Mouse (Mus musculus) lung, embryonic 16.5 days (tissue): Measurements from ENCODE around the gene Ucn2. TPM values are rescaled to one million over a fixed set of nuclear protein-coding genes. Genes with fewer than 3 reads are reported as not detected.

ENCODE experiments used
- ATAC-seq: fragments of 200-750 bp; cut with Nextera tagmentation; 2 replicates; pipeline ENCODE4 v1.8.0; 2017; ENCODE audit warnings: low read depth, mild to moderate bottlenecking, moderate library complexity
- H3K27ac ChIP-seq: fragments of 300-500 bp; sonication (generic); 2 replicates; pipeline ENCODE4 v1.5.1; 2014; ENCODE audit warnings: mild to moderate bottlenecking, control low read depth, low read length
- H3K27me3 ChIP-seq: fragments of 300-500 bp; sonication (generic); 2 replicates; pipeline ENCODE4 v1.6.1; 2014; ENCODE audit warnings: low read depth, low read length, mixed read lengths; ENCODE audit not compliant: control insufficient read depth, insufficient read depth
- H3K36me3 ChIP-seq: fragments of 300-500 bp; sonication (generic); 2 replicates; pipeline ENCODE4 v1.6.1; 2014; ENCODE audit warnings: low read length; ENCODE audit not compliant: control insufficient read depth, insufficient read depth
- H3K4me1 ChIP-seq: fragments of 300-500 bp; sonication (generic); replicated peaks from 2 replicates; pipeline ENCODE4 v1.6.1; 2014; ENCODE audit warnings: low read length, mixed read lengths; ENCODE audit not compliant: control insufficient read depth, insufficient read depth
- H3K4me2 ChIP-seq: fragments of 300-500 bp; sonication (generic); 2 replicates; pipeline ENCODE4 v1.6.1; 2014; ENCODE audit warnings: low read depth, low read length, control low read depth
- H3K4me3 ChIP-seq: fragments of 300-500 bp; sonication (generic); 2 replicates; pipeline ENCODE4 v1.5.1; 2014; ENCODE audit warnings: mild to moderate bottlenecking, low read length, control low read depth
- H3K9ac ChIP-seq: fragments of 300-500 bp; sonication (generic); 2 replicates; pipeline ENCODE4 v1.6.1; 2014; ENCODE audit warnings: low read length, control low read depth
- H3K9me3 ChIP-seq: fragments of 300-500 bp; sonication (generic); 2 replicates; pipeline ENCODE4 v1.6.1; 2016; ENCODE audit warnings: low read length; ENCODE audit not compliant: control insufficient read depth
- WGBS: fragments of 180-500 bp; shearing (Covaris S2); extraction: QIAGEN DNeasy Blood & Tissue Kit; methylation state at CpG from one replicate; pipeline ENCODE4 v1.1.7; 2014; 5-methylcytosine and 5-hydroxymethylcytosine counted together
- polyA plus RNA-seq: library from polyadenylated mRNA; unstranded; fragments of >200 nt; fragmentation: Nextera tagmentation; extraction: Ambion mirVana; gene quantifications from 2 replicates; pipeline ENCODE4 v1.2.1, GENCODE M21; 2015

The Ucn2 gene
- polyA plus RNA-seq, 1 experiment from 2014 or later: not detected

- peak; percentile 67; the same call in 1 of the 2 replicates for ATAC-seq
- H3K4me2 ChIP-seq: no peak overlapping the region
- H3K4me1 ChIP-seq: no peaks in the 10 kb centered on the region
- no peak overlapping the region for H3K9ac ChIP-seq
- H3K27ac ChIP-seq: no peak overlapping the region
- H3K27me3 ChIP-seq: no peaks in the 10 kb centered on the region
- H3K36me3 ChIP-seq: no peaks in the 10 kb centered on the region
- no peak overlapping the region for H3K4me3 ChIP-seq
- 13% methylated on average over 3 of the region's 3 CpGs for WGBS
- no peaks in the 10 kb centered on the region for H3K9me3 ChIP-seq
These were observed 14.9 kb downstream of the Ucn2 start for GRCm38 (mm10) chr9:109000726-109001125.

DNA sequence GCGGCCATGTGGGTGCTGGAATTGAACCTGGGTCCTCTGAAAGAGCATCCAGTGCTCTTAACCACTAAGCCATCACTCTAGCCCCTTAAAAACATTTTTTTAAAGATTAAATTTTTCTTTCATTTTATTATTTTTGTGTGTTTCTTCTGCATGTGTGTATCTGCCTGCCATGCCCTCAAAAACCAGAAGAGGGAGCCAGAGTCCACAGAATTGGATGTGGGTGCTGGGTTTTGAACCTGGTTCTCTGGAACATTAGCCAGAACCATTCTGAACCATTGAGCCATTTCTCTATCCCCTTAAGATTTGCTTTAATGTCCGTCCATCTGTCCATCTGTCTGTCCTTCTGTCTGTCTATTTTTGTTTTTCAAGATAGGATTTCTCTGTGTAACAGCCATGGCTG lies 17.4 kb downstream of the Ucn2 start:
- no peak overlapping the region for H3K9ac ChIP-seq
- no peaks in the 10 kb centered on the region; the same call in 1 of the 2 replicates for H3K36me3 ChIP-seq
- no peak overlapping the region for H3K4me3 ChIP-seq
- H3K4me1 ChIP-seq: no peaks in the 10 kb centered on the region
- H3K27ac ChIP-seq: no peak overlapping the region
- no peak overlapping the region for H3K4me2 ChIP-seq
- no peaks in the 10 kb centered on the region for H3K9me3 ChIP-seq
- no peak for ATAC-seq
- 45% methylated on average over 2 of the region's 2 CpGs for WGBS
- no peaks in the 10 kb centered on the region for H3K27me3 ChIP-seq

DNA sequence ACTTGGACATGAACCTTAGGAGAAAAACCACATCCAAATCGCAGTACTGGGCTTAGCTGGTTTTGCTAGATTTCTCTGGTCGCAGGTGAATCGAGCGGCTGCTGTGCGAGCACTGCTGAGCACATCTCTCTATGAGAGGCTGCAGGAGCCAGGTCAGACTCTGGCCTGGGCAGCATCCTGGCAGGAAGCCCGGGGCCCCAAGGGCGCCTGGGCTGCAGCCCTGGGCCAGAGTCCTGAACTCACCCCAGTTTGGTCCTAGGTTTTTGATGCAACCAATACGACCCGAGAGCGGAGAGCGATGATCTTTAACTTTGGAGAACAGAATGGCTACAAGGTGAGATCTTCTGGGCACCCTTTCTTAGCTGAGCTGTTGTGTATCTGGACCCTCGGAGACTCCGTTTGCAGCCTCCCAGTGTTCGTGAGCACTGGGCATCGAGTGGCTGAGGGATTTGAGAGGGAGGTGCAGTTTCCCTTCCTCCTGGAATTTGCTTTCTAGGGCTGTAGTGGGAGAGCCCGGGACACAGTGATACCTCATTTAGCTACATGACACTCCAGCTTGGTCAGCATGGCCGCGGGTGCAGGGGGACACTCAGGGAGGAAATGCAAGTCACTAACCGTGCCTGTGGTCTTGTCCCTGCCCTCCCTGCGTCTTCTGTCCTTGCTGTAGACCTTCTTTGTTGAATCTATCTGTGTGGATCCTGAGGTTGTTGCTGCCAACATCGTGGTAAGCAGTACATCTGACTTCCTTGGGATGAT lies 21.4 kb downstream of the Ucn2 start:
- Histone ChIP-seq H3K4me2 (no peak overlapping the region), H3K27ac (no peak overlapping the region), H3K4me1 (no peaks in the 10 kb centered on the region), H3K27me3 (no peaks in the 10 kb centered on the region), H3K9me3 (no peaks in the 10 kb centered on the region), H3K36me3 (no peaks in the 10 kb centered on the region; the same call in 1 of the 2 replicates), H3K9ac (no peak overlapping the region), H3K4me3 (no peak overlapping the region)
- 75% methylated on average over 21 of the region's 21 CpGs for WGBS
- no peak for ATAC-seq

DNA sequence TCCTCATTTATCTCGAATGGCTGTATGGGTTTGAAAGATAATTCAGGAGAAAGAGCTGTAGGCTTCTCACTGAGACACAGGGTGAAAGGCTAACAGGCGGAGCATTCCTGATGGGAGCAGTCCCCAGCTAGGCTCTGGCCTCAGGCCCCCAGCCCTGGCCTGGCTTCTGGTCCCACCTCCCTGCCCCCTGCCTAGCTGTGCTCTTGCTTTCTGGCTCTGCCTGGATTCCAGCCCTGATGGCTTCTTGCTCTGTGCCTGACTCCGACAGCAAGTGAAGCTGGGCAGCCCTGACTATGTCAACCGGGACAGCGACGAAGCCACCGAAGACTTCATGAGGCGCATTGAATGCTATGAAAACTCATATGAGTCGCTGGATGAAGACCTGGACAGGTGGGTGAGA lies 22.3 kb downstream of the Ucn2 start:
- WGBS: 87% methylated on average over 9 of the region's 9 CpGs
- Histone ChIP-seq H3K27ac (no peak overlapping the region), H3K9ac (no peak overlapping the region), H3K4me3 (no peak overlapping the region), H3K4me2 (no peak overlapping the region), H3K27me3 (no peaks in the 10 kb centered on the region), H3K9me3 (no peaks in the 10 kb centered on the region), H3K4me1 (no peaks in the 10 kb centered on the region), H3K36me3 (no peaks in the 10 kb centered on the region; the same call in 1 of the 2 replicates)
- ATAC-seq: no peak

- Histone ChIP-seq H3K9ac (no peak overlapping the region), H3K27ac (no peak overlapping the region), H3K4me2 (no peak overlapping the region), H3K4me3 (no peak overlapping the region), H3K9me3 (no peaks in the 10 kb centered on the region), H3K27me3 (no peaks in the 10 kb centered on the region), H3K36me3 (no peaks in the 10 kb centered on the region; the same call in 1 of the 2 replicates), H3K4me1 (no peaks in the 10 kb centered on the region)
- no peak for ATAC-seq
- 67% methylated on average over 9 of the region's 10 CpGs for WGBS
These were observed 23.3 kb downstream of the Ucn2 start for GRCm38 (mm10) chr9:109008994-109009635.

DNA sequence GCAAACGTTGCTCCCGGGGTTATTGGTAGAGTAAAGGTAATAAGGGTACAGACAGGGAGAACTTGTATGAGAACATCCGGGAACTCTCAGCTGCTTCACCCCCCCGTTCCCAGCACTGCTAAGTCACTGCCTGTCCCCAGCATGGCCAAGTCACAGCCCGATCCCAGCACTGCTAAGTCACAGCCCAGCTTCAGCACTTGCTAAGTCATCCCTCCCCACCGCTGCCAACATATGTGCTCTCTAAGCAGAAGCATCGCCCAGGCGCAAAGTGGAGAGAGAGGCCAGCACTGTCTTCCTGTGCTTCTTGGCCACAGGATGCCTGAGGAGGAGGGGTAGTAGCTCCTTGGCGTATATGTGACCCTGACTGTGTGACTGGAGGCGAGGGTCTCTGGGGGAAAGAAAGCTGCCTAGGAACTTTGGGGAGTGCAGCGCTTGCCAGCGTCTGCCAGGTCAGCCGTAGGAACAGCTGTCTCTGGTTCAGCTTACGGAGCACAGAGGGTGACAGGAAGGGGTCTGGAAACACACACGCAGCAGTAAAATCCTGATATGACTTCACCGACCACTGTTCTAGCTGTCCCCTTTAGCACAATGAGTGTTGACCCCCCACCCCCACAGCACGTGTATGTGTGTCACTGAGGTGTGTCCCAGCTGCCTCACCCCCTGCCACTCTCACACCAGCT lies 24.0 kb downstream of the Ucn2 start:
- 36% methylated on average over 17 of the region's 17 CpGs for WGBS
- Histone ChIP-seq H3K9me3 (no peaks in the 10 kb centered on the region), H3K4me2 (no peak overlapping the region), H3K9ac (no peak overlapping the region), H3K36me3 (no peaks in the 10 kb centered on the region; the same call in 1 of the 2 replicates), H3K27me3 (no peaks in the 10 kb centered on the region), H3K4me1 (no peaks in the 10 kb centered on the region), H3K27ac (no peak overlapping the region), H3K4me3 (no peak overlapping the region)
- ATAC-seq: peak; percentile 40

- Histone ChIP-seq H3K4me3 (no peak overlapping the region), H3K36me3 (no peaks in the 10 kb centered on the region; the same call in 1 of the 2 replicates), H3K27ac (no peak overlapping the region), H3K27me3 (no peaks in the 10 kb centered on the region), H3K4me2 (no peak overlapping the region), H3K9ac (no peak overlapping the region), H3K9me3 (no peaks in the 10 kb centered on the region), H3K4me1 (no peaks in the 10 kb centered on the region)
- ATAC-seq: peak; percentile 17; the same call in 1 of the 2 replicates
- 78% methylated on average over 14 of the region's 14 CpGs for WGBS
These were observed 24.5 kb downstream of the Ucn2 start for GRCm38 (mm10) chr9:109010316-109010690.

- H3K27me3 ChIP-seq: no peaks in the 10 kb centered on the region
- no peak overlapping the region for H3K9ac ChIP-seq
- ATAC-seq: no peak
- no peaks in the 10 kb centered on the region; the same call in 1 of the 2 replicates for H3K36me3 ChIP-seq
- H3K9me3 ChIP-seq: no peaks in the 10 kb centered on the region
- H3K27ac ChIP-seq: no peak overlapping the region
- no peak overlapping the region for H3K4me2 ChIP-seq
- H3K4me1 ChIP-seq: no peaks in the 10 kb centered on the region
- no peak overlapping the region for H3K4me3 ChIP-seq
- WGBS: 48% methylated on average over 8 of the region's 8 CpGs
These were observed 29.6 kb downstream of the Ucn2 start for GRCm38 (mm10) chr9:109015397-109015796.

- Histone ChIP-seq H3K4me1 (no peaks in the 10 kb centered on the region), H3K9ac (no peak overlapping the region), H3K4me3 (no peak overlapping the region), H3K9me3 (no peaks in the 10 kb centered on the region), H3K4me2 (no peak overlapping the region), H3K27me3 (no peaks in the 10 kb centered on the region), H3K27ac (no peak overlapping the region), H3K36me3 (no peaks in the 10 kb centered on the region; the same call in 1 of the 2 replicates)
- 36% methylated on average over 11 of the region's 11 CpGs for WGBS
- no peak for ATAC-seq
These were observed 31.3 kb downstream of the Ucn2 start for GRCm38 (mm10) chr9:109016973-109017604.
